Mouse (Mus musculus): Measurements from ENCODE around the gene Slc24a4.
A peak's percentile ranks its signal among the peaks of the same experiment; 100 is the strongest.
"Not testable (repeated sequence)": the region's sequence is repeated elsewhere in the genome, so short reads cannot be mapped to it uniquely, and the experiment has no call there.

Gene Slc24a4

DNA sequence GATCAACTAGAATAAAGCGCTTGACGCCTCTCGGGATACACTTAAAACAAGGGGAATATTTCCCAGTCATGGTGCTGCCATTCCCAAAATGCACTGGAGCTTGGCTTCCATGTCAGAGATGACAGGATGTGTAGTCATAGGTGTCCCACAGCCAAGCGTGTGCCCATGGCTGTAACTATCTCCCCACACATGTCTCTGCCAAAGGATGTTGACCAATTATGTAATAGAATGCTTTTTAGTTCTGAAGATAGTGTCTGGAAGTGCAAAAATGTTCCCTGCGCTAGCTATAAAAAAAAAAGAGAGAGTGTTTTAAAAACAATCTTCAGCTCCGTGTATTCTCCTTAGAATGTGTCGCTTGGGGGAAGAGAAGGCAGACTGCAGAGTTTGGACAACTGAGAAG is 36.1 kb downstream of the Slc24a4 start:
- no peak for DNase-seq (ENCODE audit: low read depth, low spot score)

DNA sequence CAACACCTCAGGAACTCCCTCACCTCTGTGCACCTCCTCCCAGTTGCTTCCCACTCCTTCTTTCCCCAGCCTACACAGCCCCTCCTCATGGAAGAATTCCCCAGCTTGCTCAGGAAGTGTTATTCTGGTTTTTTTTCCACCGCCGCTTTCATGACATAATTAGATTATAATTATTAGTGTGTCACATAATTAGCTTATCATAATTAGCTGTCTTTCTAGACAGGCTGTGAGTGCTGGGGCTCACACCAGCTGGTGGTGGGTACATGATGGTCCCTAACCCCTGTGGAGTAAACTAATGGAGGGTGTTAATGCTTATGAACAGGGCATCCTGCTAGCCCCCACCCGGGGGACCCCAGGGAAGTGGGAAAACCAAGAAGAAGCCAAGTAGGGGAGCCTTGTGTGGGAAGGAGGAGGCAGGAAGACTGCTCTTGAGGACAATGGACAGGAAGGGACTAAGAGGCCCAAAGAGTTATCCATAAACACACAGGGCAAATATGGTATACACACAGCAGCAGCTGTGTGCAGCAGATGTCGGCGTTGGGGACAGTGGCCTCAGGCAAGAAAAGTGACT is 38.2 kb downstream of the Slc24a4 start:
- DNase-seq (ENCODE audit: low read depth, low spot score) = no peak

DNA sequence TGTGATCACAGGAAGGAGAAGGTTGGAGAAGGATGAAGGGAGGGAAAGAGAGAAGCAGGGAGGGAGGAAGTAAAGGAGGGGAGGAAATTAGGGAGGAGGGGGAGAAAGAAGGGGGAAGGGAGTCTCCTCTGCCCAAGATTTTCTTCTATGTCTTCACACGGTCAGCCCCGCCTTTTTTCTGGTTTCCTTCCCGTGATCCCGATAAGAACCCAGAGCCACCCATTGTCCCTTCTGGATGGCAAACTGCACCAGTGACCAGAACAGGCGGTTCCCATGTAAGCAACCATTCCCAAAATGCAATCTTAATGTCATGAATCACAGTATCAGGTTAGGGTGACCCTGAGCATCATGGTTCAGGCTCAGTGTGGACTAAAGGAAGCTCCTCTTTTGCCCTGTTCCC is 38.8 kb downstream of the Slc24a4 start:
- no peak for DNase-seq (ENCODE audit: low read depth, low spot score)

DNA sequence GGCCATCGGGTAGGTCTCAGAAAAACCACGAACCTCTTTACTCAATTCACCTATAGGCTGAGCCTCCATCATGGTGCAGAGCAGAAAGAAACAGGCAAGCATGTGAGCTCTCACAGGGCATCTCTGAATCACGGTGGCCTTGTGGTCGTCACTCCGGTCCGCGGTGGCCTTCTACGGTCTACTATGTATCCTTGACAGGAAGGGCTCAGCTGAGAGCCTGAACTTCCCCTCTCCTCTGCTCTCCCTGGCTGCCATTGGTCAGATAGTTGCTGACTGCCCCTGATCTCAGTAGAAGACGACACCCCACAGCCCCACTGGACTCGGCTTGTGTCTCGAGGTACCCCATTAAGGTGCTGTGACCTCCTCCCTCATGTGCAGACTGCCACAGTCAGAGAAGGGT is 44.2 kb downstream of the Slc24a4 start:
- no peak for DNase-seq (ENCODE audit: low read depth, low spot score)

DNA sequence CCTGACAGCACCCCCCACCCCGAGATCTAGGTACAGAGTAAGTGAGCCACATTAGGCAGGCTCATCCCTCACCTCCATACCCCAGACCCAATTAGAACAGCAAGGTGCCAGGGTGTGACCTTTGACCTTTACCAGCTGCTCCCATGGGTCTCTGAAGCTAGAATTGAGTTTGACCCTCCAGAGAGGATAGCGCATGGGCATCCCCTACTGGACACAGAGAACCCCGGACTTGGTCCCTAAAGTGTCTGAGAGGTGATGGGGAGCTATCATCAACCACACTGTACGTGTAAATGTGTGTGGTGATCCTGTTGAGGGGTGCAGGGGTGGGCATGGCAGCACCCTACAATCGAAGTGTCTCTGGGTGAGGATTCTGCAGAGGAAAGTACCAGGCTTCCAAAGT is 44.8 kb downstream of the Slc24a4 start:
- no peak for DNase-seq (ENCODE audit: low read depth, low spot score)

DNA sequence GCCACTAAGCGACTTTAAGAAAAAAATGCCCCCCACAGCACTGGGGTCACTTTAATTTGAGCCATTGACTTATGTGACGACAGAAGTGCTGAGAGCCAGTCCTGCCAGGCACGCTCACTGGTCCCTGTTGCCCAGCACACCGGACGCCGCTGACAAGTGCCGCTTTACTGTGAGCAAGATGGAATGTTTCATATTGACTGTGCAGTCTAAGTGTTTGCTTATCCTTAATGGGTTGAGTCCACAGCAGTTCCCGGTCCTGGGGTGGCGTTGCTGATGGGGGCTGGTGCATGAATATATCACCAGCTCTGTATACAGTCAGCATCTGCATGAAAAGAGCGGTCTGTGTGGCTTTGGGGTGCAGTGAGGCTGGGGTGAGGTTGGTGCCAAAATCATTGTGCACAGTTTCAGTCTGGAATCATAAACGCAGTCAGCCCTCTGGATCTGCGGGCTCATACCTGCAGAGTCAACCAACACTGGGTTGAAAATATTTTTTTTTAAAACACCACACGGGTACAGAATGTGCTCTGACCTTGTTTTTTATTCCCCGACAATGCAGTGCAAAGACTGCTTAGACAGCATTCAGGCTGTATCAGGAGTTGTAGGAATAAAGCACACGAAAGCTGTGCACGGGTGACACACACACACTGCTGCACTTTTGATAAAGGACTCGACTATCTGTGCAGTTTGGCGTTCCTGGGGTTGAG is 52.0 kb downstream of the Slc24a4 start:
- no peak for DNase-seq (ENCODE audit: low read depth, low spot score)

DNA sequence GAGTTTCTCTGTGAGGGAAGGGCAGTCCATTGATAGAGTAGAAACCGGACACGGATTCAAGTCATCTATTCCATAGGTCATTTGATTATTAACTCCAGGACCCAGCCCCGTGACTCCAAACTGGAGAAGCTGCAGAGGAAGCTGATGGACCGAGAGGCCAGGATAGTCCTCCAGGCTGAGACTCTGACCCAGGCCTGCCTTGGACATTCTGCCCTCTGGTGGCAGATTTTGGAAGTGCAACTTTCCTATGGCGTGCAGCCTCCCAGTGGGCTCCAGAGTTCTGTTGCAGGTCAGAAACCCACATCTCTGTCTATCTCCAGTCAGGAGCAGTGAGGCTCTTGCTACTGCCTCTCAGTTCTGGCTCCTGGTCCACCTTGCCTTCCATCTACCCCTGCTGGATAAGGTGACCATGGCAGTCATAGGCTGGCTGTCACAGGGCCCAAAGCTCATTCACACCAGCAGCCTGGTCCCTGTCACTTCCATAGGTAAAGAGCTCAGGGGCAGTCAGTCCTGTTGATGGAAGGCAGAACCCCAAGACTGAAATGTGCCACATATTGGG is 53.3 kb downstream of the Slc24a4 start:
- DNase-seq (ENCODE audit: low read depth, low spot score) = no peak

DNA sequence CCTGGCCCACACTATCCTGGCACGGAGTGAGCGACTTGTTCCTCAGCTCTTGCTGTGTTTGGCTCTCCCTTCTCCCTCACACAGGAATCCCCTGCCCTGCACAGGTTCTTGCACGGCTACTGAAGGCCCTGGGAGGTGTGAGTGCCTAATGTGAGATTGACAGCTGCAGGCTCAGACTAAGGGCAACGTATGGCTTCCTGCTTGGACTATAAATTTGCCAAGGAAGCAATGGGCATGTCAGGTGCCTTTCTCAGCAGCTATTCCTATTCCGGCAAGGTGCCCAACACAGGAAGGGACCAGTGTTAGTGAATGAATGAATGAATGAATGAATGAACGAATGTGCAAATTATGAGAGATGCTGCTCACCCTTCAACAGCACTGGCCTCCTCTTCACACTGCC is 54.1 kb downstream of the Slc24a4 start:
- DNase-seq (ENCODE audit: low read depth, low spot score) = no peak

DNA sequence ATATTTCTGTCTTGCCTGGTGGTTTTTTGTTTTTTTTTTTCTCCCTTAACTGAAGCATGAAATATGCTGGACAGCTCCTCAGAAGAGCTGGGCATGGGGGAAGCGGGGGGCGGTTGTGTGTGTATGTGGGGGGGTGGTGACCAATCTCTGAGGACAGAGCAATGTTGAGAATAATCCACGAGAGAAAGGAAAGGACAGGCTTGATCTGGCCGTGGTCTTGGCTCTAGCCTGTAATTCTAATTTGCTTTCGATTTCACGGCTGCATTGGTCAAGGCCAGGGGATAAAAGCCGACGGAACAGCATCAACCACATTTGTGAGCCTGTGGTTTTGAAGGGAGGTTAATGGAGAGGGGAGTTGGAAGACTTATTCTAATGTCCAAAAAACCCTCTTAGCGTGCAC is 54.7 kb downstream of the Slc24a4 start:
- DNase-seq (ENCODE audit: low read depth, low spot score) = no peak

DNA sequence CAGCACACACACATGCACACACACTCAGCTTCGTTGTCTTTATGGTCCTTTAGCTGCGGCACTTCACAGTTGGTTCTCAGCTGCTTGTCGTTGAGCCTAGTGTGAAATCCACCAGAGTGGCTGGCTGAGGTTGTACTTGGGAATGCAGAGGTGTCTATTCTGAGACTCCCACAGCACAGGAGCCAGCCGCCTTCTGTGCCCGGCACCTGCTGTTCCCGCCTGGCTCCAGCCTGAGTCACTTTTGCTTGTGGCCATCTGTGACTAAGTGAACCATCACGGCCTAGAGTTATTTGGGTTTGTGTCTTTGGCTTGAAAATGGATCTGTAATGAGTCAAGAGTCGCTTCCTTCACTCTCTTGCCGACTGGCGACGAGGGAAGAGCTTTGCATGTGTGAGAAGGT is 62.3 kb downstream of the Slc24a4 start:
- no peak for DNase-seq (ENCODE audit: low read depth, low spot score)

DNA sequence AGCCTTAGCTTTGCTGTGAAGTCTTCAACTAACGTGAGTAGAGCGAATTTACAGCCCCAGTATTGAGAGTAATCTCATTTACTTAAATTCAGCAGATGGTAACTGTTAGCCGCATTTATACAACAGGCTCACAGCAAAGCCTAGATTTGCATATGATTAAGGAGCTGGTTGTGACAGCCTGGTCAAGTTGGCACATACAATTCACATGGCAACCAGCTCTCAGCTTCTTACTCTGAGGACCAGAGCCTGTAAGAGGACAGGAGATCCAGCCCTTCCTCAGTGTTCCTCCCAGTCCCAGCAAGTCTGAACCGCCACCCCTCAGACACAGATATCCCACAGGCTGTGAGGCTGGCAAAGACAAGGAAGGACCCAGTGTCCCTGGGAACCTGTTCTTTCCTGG is 73.0 kb downstream of the Slc24a4 start:
- DNase-seq (ENCODE audit: low read depth, low spot score) = no peak

DNA sequence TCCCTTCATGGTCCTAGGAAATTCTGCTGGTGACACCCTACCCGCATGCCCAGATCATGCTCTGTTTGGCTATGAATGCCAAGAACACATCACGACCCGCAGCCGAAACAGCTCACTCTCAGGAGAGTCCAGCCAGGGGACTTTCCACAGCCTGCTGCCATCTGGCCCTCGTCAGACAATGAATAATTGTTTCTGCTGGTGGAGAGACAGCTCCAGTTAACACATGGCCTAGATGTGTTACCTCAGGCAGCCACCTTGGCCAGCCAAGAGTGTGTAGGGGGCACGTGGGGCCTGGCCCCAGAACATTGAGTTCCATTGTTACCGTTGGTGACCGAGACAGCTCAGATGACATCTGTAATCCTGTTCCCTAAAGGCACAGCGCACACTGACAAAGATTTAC is 74.4 kb downstream of the Slc24a4 start:
- no peak for DNase-seq (ENCODE audit: low read depth, low spot score)

DNA sequence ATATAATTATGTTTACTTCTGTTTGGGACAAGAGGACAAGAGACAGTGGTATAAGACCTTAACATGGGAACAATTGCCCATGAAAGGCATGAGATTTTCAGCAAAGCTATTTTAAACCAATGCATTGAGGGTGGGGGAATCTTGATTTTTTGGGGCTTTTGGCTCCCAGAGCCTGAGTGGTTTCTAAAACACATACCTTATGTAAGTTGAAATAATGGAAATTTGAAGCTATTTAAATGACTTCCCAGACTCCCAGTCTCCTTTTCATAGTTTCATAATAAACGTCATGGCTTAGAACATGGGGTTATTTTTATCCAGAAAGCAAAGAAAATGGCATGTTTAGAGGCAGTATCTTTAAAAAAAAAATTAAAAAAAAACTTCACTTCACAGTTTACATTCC is 77.9 kb downstream of the Slc24a4 start:
- no peak for DNase-seq (ENCODE audit: low read depth, low spot score)

DNA sequence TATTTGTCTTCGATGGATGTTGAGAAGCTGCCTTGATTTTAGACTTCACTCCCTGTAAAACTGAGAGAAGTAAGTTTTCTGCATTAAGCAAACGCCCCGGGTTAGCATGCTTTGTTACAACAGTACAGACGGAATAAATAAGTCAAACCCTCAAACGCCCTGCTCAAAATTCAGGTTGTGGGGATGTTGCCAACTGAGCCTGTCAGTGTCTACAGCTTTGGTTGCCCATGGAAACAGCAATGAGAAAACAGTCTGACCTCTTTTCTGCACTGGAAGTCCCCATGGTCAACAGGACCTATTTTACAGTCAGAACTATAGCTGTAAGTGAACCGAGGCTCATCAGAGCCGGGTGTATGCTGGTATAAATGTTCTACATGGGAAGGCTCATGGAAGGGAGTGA is 78.7 kb downstream of the Slc24a4 start:
- no peak for DNase-seq (ENCODE audit: low read depth, low spot score)

DNA sequence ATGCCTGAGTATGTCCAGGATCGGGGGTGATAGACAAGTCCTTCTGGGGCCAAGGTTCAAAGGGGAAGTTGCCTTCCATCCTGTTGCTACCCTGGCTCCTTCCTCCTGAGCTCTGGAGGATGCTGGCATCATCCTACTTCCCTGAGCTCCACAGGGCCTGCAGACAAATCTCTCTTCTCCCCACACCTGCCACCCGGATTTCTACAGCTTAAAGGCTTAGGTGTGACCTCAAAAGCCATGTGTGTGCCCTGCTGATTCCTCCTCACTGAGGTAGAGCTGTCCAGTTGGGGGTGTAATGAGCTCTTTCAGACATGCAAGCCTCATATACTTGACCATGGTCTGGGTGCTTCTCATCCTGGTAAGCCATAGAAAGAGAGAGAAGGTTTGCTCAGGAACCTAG is 82.3 kb downstream of the Slc24a4 start:
- DNase-seq (ENCODE audit: low read depth, low spot score) = no peak

DNA sequence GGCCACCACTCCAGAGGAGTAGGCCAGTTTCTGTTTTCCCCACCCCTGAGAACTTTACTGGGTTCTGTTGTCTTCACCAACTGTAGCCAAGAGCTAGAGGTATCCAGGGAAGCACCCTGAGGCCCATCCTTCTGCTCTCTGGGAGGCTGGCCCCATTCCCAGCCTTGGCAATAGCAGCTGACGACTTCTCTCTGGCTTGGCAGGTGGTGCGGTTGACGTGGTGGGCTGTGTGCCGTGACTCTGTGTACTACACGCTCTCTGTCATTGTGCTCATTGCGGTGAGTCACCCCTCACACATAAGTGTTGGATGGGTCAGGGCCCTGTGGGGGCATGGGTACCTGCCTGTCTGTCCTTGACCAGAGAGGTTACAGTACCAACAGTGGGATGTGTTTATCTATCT is 94.9 kb downstream of the Slc24a4 start:
- DNase-seq (ENCODE audit: low read depth, low spot score) = no peak

DNA sequence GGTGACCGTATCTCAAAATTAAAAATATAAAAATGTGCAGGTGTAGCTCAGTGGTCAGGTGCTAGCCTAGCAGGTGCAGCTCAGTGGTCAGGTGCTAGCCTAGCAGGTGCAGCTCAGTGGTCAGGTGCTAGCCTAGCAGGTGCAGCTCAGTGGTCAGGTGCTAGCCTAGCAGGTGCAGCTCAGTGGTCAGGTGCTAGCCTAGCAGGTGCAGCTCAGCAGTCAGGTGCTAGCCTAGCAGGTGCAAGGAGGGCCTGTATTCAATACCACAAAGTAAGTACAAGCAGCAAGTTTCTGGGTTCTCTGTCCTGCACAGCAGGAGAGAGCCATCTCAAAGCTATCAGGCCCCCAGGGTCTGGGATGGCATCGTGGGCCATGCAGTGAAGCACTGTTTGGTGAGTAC is 95.6 kb downstream of the Slc24a4 start:
- not testable (repeated sequence) for DNase-seq (ENCODE audit: low read depth, low spot score)

DNA sequence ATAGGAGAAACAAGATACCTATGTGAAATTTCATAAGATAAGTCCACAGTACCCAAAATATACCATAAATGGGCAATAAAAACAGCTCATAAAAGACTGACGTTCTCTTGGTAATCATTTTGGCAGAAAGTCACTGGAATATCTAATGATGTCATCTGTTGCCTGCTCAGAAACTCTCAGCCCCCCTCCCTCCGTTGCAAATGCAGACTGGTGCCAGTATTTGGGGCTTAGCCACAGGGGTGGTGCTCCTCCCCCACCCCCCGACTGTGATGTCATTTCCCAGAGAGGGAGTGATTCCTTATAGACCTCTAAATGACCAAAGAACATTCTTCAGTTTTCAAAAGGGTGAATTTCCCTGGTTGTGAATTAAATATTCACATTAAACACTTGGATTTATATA is 96.6 kb downstream of the Slc24a4 start:
- DNase-seq (ENCODE audit: low read depth, low spot score) = no peak

DNA sequence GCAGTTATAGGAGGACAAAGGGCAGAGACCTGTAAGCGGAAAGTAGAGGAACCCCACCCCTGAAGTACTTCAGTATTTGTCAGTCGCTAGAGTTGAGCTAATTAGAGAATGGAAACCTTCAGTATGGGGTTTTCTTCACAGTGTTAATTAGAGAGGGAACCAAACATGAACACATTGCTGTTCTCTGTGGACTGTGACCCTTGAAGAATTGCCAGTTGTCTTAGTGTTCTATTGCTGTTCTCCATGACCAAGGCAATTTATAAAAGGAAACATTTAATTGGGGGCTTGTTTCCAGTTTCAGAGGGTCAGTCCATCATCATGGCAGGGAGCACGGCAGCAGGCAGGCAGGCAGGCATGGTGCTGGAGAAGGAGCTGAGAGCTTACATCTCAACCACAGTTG is 107.0 kb downstream of the Slc24a4 start:
- DNase-seq (ENCODE audit: low read depth, low spot score) = no peak

DNA sequence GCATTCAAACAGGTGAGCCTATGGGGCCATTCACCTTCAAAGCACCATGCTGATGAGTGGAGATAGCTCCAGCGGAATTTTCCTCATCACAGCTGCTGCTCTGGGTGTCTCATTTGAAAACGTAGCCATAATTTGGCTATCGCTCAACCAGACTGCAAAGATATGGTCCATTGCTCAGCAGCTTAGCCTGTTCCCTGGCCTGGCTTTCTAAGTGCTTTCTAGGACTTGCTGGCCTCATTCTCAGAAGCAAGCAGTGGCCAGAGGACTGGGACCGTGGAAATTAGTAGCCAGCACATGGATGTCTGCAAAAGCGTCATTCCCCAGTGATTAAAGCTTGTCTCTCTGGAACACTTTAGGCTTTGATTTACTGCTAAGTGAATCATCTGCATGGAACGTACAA is 107.8 kb downstream of the Slc24a4 start:
- DNase-seq (ENCODE audit: low read depth, low spot score) = no peak

DNA sequence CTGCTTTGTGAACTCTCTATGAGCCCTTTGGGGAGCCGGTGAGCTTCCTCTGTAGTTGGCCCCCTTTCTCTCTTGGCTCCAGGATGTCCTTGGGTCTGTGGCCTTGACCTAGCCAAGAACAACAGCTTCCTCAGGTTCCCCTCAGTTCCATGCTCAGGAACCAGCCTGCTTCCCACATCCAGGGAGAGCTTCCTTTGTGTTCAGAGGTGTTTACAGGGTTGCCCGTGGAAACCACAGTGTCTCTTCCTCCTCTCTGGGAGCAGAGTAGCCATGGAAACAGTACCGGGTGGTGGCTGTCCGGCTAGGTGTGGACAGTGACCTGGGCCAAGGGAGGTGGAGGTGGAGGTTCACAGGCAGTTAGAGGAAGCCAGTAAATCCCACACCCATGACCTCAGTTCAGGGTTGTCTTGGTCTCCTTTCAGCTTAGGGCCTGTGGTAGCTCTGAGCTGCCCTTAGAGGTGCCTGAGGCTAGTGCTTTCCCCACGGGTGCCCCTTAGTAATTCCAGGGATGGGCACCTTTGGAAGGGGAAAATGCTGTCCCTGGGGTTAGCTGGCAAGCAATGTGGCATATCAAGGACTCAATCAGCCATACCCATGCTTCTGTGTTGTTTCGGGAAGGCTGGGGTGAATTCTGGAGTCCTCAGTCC is 113.7 kb downstream of the Slc24a4 start:
- DNase-seq (ENCODE audit: low read depth, low spot score) = peak; percentile 27

DNA sequence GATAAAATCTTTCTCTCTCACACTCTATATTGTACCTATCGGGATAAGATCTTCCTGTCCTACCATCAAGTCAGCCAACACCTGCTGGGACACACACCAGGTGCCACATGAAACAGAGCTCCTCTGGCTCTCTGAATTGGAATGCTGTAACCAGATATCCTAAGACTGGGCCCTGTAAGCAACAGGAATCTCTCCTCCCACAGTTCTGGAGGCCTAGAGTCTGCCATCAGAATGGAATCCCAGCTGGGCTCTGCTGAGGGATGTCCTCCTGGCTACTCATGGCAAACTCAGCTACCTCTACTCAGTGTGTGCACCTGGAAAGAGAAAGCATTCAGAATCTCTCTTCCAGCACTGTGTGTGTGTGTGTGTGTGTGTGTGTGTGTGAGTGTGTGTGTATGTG is 115.4 kb downstream of the Slc24a4 start:
- no peak for DNase-seq (ENCODE audit: low read depth, low spot score)

DNA sequence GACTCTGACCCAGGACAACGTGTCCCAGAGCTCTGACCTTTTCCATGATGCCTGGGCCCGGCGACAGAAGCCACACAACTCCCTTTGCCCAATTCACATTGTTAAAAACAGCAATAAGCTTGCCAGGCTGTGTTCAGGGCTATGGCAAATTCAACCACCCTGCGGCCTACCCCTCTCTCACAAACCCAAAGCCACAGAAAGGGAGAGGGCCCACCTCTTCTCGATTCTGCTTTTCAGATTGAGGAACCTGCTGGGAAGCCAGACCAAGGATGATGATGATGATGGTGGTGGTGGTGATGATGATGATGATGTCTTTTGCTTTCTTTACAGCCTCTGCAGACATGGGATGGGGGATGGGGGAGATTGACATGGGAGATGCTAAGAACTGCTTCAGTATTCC is 117.7 kb downstream of the Slc24a4 start:
- no peak for DNase-seq (ENCODE audit: low read depth, low spot score)
